Mouse (Mus musculus) liver, embryonic 16.5 days (tissue): ENCODE measurements around the gene Ttc6. TPM values are rescaled to one million over a fixed set of nuclear protein-coding genes. Genes with fewer than 3 reads are reported as not detected.

Experiments
- ATAC-seq: fragments of 200-750 bp; cut with Nextera tagmentation; 2 replicates; pipeline ENCODE4 v1.8.0; 2017; ENCODE audit warnings: low read depth, mild to moderate bottlenecking, moderate number of reproducible peaks, moderate library complexity
- H3K27ac ChIP-seq: fragments of 300-500 bp; sonication (generic); 2 replicates; pipeline ENCODE4 v1.5.1; 2014; ENCODE audit warnings: mild to moderate bottlenecking, low read length
- H3K27me3 ChIP-seq: fragments of 300-500 bp; sonication (generic); 2 replicates; pipeline ENCODE4 v1.6.1; 2014; ENCODE audit warnings: low read depth, low read length, mixed read lengths; ENCODE audit not compliant: control insufficient read depth, insufficient read depth
- H3K36me3 ChIP-seq: fragments of 300-500 bp; sonication (generic); 2 replicates; pipeline ENCODE4 v1.6.1; 2014; ENCODE audit warnings: mild to moderate bottlenecking; ENCODE audit not compliant: control insufficient read depth, insufficient read depth
- H3K4me1 ChIP-seq: fragments of 300-500 bp; sonication (generic); 2 replicates; pipeline ENCODE4 v1.6.1; 2014; ENCODE audit warnings: low read depth, low read length, mixed read lengths; ENCODE audit not compliant: control insufficient read depth
- H3K4me2 ChIP-seq: fragments of 300-500 bp; sonication (generic); 2 replicates; pipeline ENCODE4 v1.6.1; 2014; ENCODE audit warnings: low read depth, low read length, mixed read lengths
- H3K4me3 ChIP-seq: fragments of 300-500 bp; sonication (generic); 2 replicates; pipeline ENCODE4 v1.5.1; 2014; ENCODE audit warnings: low read depth, mild to moderate bottlenecking, low read length
- H3K9ac ChIP-seq: fragments of 300-500 bp; sonication (generic); 2 replicates; pipeline ENCODE4 v1.6.1; 2014; ENCODE audit warnings: low read depth, low read length
- H3K9me3 ChIP-seq: fragments of 300-500 bp; sonication (generic); replicated peaks from 2 replicates; pipeline ENCODE4 v1.6.1; 2016; ENCODE audit warnings: low read length; ENCODE audit not compliant: control insufficient read depth
- WGBS: fragments of 180-500 bp; shearing (Covaris S2); extraction: QIAGEN DNeasy Blood & Tissue Kit; methylation state at CpG from one replicate; pipeline ENCODE4 v1.1.7; 2014; ENCODE audit not compliant: insufficient replicate concordance; 5-methylcytosine and 5-hydroxymethylcytosine counted together
- polyA plus RNA-seq: library from polyadenylated mRNA; unstranded; fragments of >200 nt; fragmentation: Nextera tagmentation; extraction: Ambion mirVana; gene quantifications from 2 replicates; pipeline ENCODE4 v1.2.1, GENCODE M21; 2015

The Ttc6 gene
- 0.06 and 0.08 TPM in 2 replicates for polyA plus RNA-seq

- H3K4me3 ChIP-seq, result no peak within 1 kb of the TSS
- ATAC-seq, result no peak
- H3K4me1 ChIP-seq, result no peaks in the 10 kb centered on the region
- no peaks in the 10 kb centered on the region for H3K36me3 ChIP-seq
- 73% methylated on average over 6 of the region's 6 CpGs for WGBS
- H3K27ac ChIP-seq, result no peak within 1 kb of the TSS
- no peak within 1 kb of the TSS for H3K4me2 ChIP-seq
- no peaks in the 10 kb centered on the region for H3K9me3 ChIP-seq
- no peaks in the 10 kb centered on the region for H3K27me3 ChIP-seq
- H3K9ac ChIP-seq, result no peak within 1 kb of the TSS
These were observed at the start of gene Ttc6 for GRCm38 (mm10) chr12:57563909-57564308. Ttc6 (plus strand) TSS chr12:57564113.

DNA sequence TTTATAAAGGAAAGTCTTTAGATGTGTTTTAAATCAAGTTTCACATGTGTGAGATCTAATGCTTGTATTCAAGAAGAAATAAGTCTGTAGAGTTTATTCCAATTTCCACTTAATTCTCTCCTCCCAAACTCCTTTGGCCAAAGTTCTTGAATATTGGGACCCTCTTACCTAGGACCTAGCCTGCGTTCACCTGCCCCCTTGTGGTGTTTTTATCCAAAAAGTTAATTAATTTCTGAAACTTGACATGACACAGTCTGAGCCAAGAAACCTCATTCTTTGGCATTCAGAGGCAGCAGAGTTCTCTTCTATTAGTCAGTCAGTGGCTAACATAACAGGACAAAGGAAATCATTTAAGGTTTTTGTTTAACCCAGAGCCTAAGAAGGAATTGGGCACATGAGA lies 49.4 kb upstream of the Ttc6 start:
- WGBS, result 41% methylated on average over 1 of the region's 1 CpGs
- Histone ChIP-seq H3K9me3 (no peaks in the 10 kb centered on the region), H3K4me3 (no peak overlapping the region), H3K27ac (no peak overlapping the region), H3K9ac (no peak overlapping the region), H3K4me2 (no peak overlapping the region), H3K36me3 (no peaks in the 10 kb centered on the region), H3K4me1 (no peaks in the 10 kb centered on the region), H3K27me3 (no peaks in the 10 kb centered on the region)
- ATAC-seq, result no peak

- WGBS, result 41% methylated on average over 12 of the region's 12 CpGs
- Histone ChIP-seq H3K27me3 (no peaks in the 10 kb centered on the region), H3K36me3 (no peaks in the 10 kb centered on the region), H3K9me3 (no peaks in the 10 kb centered on the region), H3K4me1 (no peaks in the 10 kb centered on the region), H3K9ac (no peak overlapping the region), H3K4me3 (no peak overlapping the region), H3K4me2 (no peak overlapping the region), H3K27ac (no peak overlapping the region)
- no peak for ATAC-seq
These were observed 48.1 kb upstream of the Ttc6 start for GRCm38 (mm10) chr12:57515702-57516377.

GRCm38 (mm10) chr12:57528335-57528734 lies 35.6 kb upstream of the Ttc6 start:
- 36% methylated on average over 4 of the region's 4 CpGs for WGBS
- no peak overlapping the region for H3K4me3 ChIP-seq
- no peak overlapping the region for H3K27ac ChIP-seq

DNA sequence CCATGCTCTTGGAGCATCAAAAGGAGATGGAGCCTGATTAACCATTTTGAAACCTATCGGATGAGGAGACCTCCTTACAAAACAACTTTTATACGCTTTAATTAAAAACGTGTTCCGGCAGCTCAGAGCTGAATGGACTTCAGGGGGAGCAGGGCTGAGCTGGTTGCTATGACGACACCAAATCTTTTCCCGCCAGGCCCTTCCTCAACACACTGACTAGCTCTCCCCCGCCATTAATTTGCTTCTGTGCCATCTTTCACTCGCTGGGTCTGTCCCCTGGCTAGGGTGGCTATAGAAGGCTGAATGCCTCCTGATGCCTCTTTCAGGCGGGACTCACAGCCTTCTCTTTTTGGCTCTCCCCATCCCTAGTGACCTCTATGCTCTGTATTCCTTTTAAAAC lies 33.4 kb upstream of the Ttc6 start:
- 31% methylated on average over 9 of the region's 9 CpGs for WGBS
- Histone ChIP-seq H3K27ac (no peak overlapping the region), H3K4me3 (no peak overlapping the region), H3K36me3 (no peaks in the 10 kb centered on the region), H3K9ac (no peak overlapping the region), H3K4me1 (no peaks in the 10 kb centered on the region), H3K27me3 (peaks cover 26% of the 10 kb centered on the region), H3K4me2 (no peak overlapping the region), H3K9me3 (no peaks in the 10 kb centered on the region)
- ATAC-seq, result no peak

More at GRCm38 (mm10) chr12:57528335-57528734, 35.6 kb upstream of the Ttc6 start:
- H3K4me1 ChIP-seq, result no peaks in the 10 kb centered on the region
- no peak for ATAC-seq
- H3K9me3 ChIP-seq, result no peaks in the 10 kb centered on the region
- H3K9ac ChIP-seq, result no peak overlapping the region
- peaks cover 5% of the 10 kb centered on the region; the same call in 1 of the 2 replicates for H3K27me3 ChIP-seq
- H3K36me3 ChIP-seq, result no peaks in the 10 kb centered on the region
- no peak overlapping the region for H3K4me2 ChIP-seq

DNA sequence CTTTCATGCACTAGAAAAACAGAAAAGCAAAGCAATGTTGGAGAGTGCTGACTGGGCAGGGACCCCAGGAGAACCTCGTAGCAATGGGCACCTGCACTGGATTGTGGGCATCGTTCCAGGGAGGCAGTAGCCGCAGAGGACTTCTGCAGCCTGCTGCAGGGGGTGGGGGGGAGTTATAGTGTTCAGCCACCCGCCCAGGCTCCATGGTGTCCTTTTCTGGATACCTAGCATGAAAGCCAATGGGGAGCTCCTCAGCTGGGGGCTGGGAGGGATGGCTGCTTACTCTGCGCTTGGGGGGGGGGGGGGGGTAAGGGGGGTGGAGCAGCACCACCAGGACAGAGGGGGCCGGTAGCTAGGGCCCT lies 29.4 kb upstream of the Ttc6 start:
- Histone ChIP-seq H3K9me3 (no peaks in the 10 kb centered on the region), H3K36me3 (no peaks in the 10 kb centered on the region), H3K27me3 (peaks cover 61% of the 10 kb centered on the region), H3K4me1 (no peaks in the 10 kb centered on the region), H3K4me3 (no peak overlapping the region), H3K27ac (no peak overlapping the region; the same call in 1 of the 2 replicates), H3K4me2 (peak overlapping the region; percentile 39), H3K9ac (no peak overlapping the region; the same call in 1 of the 2 replicates)
- 3% methylated on average over 4 of the region's 6 CpGs for WGBS
- no peak for ATAC-seq

DNA sequence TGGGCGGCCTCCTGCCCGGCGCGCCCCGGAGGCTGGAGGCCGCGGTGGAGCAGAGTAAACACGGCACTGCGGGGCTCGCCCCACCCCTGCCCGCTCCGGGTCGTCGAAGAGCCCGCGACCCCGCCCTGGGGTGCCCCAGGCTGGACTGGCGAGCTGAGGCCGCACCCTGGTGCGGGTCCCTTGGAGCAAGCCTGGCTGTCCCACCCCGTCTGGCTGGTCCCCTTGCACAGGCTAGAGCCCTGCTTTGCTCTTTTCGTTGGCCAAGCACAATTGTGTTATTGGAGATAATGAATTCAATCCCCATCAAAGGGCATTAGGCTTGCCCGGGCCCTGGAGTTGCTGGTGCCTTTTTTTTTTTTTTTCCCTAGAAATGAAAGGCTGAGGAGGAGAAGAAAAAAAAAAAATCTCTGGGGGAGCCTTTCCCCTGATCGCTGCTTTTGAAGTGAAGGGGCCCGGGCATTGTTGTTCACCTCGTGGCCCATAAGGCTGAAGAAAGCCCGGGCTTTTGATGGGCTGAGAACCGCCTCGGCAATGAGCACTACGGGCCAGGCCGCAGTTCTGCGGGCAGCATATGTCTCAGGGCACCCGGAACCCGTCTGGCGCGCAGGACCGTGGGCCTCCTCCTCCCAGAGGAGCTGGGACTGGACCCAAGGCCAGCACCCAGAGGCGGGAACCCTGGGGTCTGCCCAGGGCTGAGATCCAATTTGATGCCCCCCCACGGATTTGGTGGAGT lies 28.9 kb upstream of the Ttc6 start:
- Histone ChIP-seq H3K4me2 (peak overlapping the region; percentile 39), H3K36me3 (no peaks in the 10 kb centered on the region), H3K9me3 (no peaks in the 10 kb centered on the region), H3K27ac (no peak overlapping the region; the same call in 1 of the 2 replicates), H3K4me3 (0 out of 2 replicates have a peak overlapping the region, but pooled peaks have one; percentile 15), H3K9ac (no peak overlapping the region; the same call in 1 of the 2 replicates), H3K27me3 (peaks cover 66% of the 10 kb centered on the region), H3K4me1 (no peaks in the 10 kb centered on the region)
- ATAC-seq, result peak; percentile 69
- WGBS, result 2% methylated on average over 39 of the region's 39 CpGs

- no peak overlapping the region for H3K4me3 ChIP-seq
- WGBS, result 6% methylated on average over 25 of the region's 25 CpGs
- H3K27me3 ChIP-seq, result peaks cover 72% of the 10 kb centered on the region
- 0 out of 2 replicates have a peak overlapping the region, but pooled peaks have one; percentile 10 for H3K27ac ChIP-seq
- H3K36me3 ChIP-seq, result no peaks in the 10 kb centered on the region
- H3K9ac ChIP-seq, result no peak overlapping the region
- H3K4me2 ChIP-seq, result peak overlapping the region; percentile 12
- H3K9me3 ChIP-seq, result no peaks in the 10 kb centered on the region
- ATAC-seq, result no peak
- H3K4me1 ChIP-seq, result no peaks in the 10 kb centered on the region
These were observed 27.6 kb upstream of the Ttc6 start for GRCm38 (mm10) chr12:57536056-57536908.
